14 mouse cellular contexts compared by ENCODE assay signal in genomic region chr13:109502796-109503195, GRCm38 (mm10).
DNase-seq lines count a peak whose midpoint lies in the region; ATAC-seq and TF ChIP-seq lines count a peak whose summit lies in the region.
"Had no signal": no experiment of that assay in that cellular context is flagged by ENCODE, and none has a peak within 500 bp of the region (broad histone marks: within the 10 kb centered on the region; RNA-seq: fewer than 3 reads in every experiment).

No protein-coding gene starts in this region.

- 56% methylated on average over 7 of the region's 7 CpGs for WGBS in intestine, embryonic 14.5 days
- 22% methylated on average over 7 of the region's 7 CpGs for WGBS in liver, adult 2 months

- H3K9ac ChIP-seq in intestine, embryonic 14.5 days (ENCODE audit: low read length), result no peak overlapping the region
- H3K9ac ChIP-seq in liver, adult 2 months (ENCODE audit: low read depth, low read length), result no peak overlapping the region
- H3K9ac ChIP-seq: heart, embryonic 13.5 days; hindbrain, embryonic 13.5 days; limb, embryonic 12.5 days had no signal

- no peak for TF ChIP-seq CTCF in liver, adult 2 months (IDR thresholded peaks at IDR 0.05; ENCODE audit: low read depth, low read length)

- peaks cover 2% of the 10 kb centered on the region; the same call in 1 of the 2 replicates for H3K4me1 ChIP-seq in intestine, embryonic 14.5 days (replicated peaks; ENCODE audit: control insufficient read depth, insufficient read depth, low read length)
- no peaks in the 10 kb centered on the region for H3K4me1 ChIP-seq in liver, adult 2 months (ENCODE audit: control insufficient read depth, insufficient read depth, low read length)
- H3K4me1 ChIP-seq: limb, embryonic 12.5 days had no signal

- H3K36me3 ChIP-seq in intestine, embryonic 14.5 days (ENCODE audit: control insufficient read depth, insufficient read depth, low read length), result no peaks in the 10 kb centered on the region
- H3K36me3 ChIP-seq in liver, adult 2 months (ENCODE audit: control insufficient read depth, insufficient read depth, low read length), result no peaks in the 10 kb centered on the region
- H3K36me3 ChIP-seq: heart, embryonic 13.5 days; hindbrain, embryonic 13.5 days; limb, embryonic 12.5 days had no signal

- TF ChIP-seq POLR2A in liver, adult 2 months (IDR thresholded peaks at IDR 0.05; ENCODE audit: extremely low read depth, insufficient read depth, low read length), result no peak

- H3K4me2 ChIP-seq in intestine, embryonic 14.5 days (ENCODE audit: low read length), result no peak overlapping the region
- H3K4me2 ChIP-seq: heart, embryonic 13.5 days; hindbrain, embryonic 13.5 days; limb, embryonic 12.5 days had no signal

- no peaks in the 10 kb centered on the region for H3K79me2 ChIP-seq in liver, adult 2 months (ENCODE audit: control insufficient read depth, insufficient read depth, low read length)

- H3K9me3 ChIP-seq in intestine, embryonic 14.5 days (ENCODE audit: control insufficient read depth, low read length), result no peaks in the 10 kb centered on the region
- H3K9me3 ChIP-seq: heart, embryonic 13.5 days; hindbrain, embryonic 13.5 days; limb, embryonic 12.5 days had no signal

- no peak overlapping the region for H3K4me3 ChIP-seq in intestine, embryonic 14.5 days (ENCODE audit: low read depth, low read length)
- no peak overlapping the region; the same call in 1 of the 2 replicates for H3K4me3 ChIP-seq in liver, adult 2 months (ENCODE audit: insufficient read depth, low read depth, low read length)
- H3K4me3 ChIP-seq: heart, embryonic 13.5 days; hindbrain, embryonic 13.5 days; limb, embryonic 12.5 days; myocyte had no signal

- no peak overlapping the region for H3K27ac ChIP-seq in intestine, embryonic 14.5 days (ENCODE audit: low read depth)
- peak overlapping the region; percentile 26; the same call in 1 of the 2 replicates for H3K27ac ChIP-seq in liver, adult 2 months (replicated peaks; ENCODE audit: insufficient read depth, low read depth, low read length)
- H3K27ac ChIP-seq: heart, embryonic 13.5 days; hindbrain, embryonic 13.5 days; limb, embryonic 12.5 days had no signal

- H3K27me3 ChIP-seq in intestine, embryonic 14.5 days (replicated peaks; ENCODE audit: control insufficient read depth, insufficient read depth, low read length), result no peaks in the 10 kb centered on the region
- H3K27me3 ChIP-seq in liver, adult 2 months (ENCODE audit: control insufficient read depth, insufficient read depth, low read length), result no peaks in the 10 kb centered on the region
- H3K27me3 ChIP-seq: heart, embryonic 13.5 days; hindbrain, embryonic 13.5 days; limb, embryonic 12.5 days had no signal

- ATAC-seq in intestine, embryonic 14.5 days (replicated peaks; ENCODE audit: low FRiP score, low TSS enrichment, low read depth), result peak; percentile 83

- no peak for DNase-seq in intestine, embryonic 14.5 days (ENCODE audit: low spot score)
- peak; percentile 16 to 17 for DNase-seq in kidney, adult 8-10 months
- peak; percentile 95 for DNase-seq in liver, adult 2 months (ENCODE audit: extremely low read depth, low read depth, low spot score)
- DNase-seq in lung, postnatal 36 days, result peak; percentile 72
- DNase-seq in natural killer cell, adult 2 months (ENCODE audit: low spot score in 2 of 2), result no peak
- DNase-seq in retina, embryonic 14.5 days (ENCODE audit: low spot score), result no peak
- DNase-seq in layer of hippocampus, adult 11-12 months (ENCODE audit: low spot score), result no peak
- DNase-seq: adrenal gland, postnatal 10 days; gastrocnemius, postnatal 10 days; thymus, postnatal 14 days had no signal

Comparison
In these comparisons a context has a peak if more than half of its experiments do, and no peak if none do; other contexts are left out.
1. DNase-seq: peak in kidney, adult 8-10 months (2 of 2), liver, adult 2 months (single experiment) and lung, postnatal 36 days (single experiment); none in intestine, embryonic 14.5 days (single experiment), natural killer cell, adult 2 months (0 of 2), retina, embryonic 14.5 days (single experiment) and layer of hippocampus, adult 11-12 months (single experiment).